Mouse (Mus musculus) 416B (cell line): ENCODE measurements at regions not wholly inside any gene's neighbourhood (a gene's known extent, or its start where the extent isn't known, plus 50 kb on each side); places are given as distances from the start of the nearest gene placed in this dataset.
"Not testable (repeated sequence)": the region's sequence is repeated elsewhere in the genome, so short reads cannot be mapped to it uniquely, and the experiment has no call there.

ENCODE experiments used
- DNase-seq: peaks from one replicate; pipeline ENCODE4 v3.0.0; 2011; ENCODE audit warnings: low read depth

DNA sequence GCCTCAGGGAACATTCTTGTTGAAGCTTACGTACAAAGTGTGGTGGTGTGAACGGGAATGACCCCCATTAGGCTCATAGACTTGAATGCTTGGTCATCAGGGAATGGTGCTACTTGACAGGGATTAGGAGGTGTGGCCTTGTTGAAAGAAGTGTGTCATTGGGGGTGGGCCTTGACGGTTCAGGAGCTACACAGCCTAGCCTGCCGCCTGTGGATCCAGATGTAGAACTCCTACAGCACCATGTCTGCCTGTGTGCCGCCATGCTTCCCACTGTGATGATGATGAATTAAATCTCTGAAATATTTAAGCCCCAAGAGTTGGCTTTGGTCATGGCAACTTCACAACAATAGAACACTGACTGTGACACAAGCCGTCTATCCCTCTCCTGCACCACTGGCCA is 163.6 kb downstream of the Ankrd50 start:
- DNase-seq = no peak

DNA sequence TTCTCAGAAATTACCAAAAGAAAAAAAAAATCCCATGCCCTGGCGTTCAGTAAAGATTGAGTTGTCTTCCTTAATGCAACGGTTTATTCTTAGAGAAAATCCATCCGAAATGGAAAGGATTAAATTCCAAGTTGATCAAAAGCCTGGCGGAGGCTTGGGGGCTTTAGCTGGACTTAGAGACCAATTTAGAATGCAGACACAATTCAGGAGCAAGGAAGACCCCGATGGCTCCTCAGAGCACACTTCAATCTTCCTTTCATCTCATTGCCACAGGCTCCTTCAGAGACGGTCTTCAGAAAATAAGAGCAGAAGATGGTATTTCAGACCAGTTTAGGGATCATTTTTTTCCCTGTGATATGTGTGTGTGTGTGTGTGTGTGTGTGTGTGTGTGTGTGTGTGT is 171.8 kb downstream of the Ankrd50 start:
- DNase-seq = no peak

DNA sequence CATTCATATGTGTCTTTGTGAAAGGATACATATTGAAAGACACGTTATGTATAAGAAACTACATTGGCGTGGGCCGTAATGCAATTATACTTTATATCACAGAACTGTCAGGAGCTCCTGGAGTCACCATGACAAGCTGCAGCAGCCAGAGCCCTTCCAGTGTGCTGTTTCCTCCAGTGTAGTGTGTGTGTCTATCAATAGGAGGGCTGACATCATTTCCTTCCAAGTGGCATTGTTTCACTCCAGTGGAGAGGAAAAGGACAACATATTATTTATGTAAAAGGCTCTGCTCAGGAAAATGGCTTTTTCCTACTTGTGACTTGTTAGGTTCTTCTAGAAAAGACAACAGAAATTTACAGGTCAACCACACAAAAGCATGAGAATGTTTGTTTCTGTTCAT is 172.5 kb downstream of the Ankrd50 start:
- no peak for DNase-seq

DNA sequence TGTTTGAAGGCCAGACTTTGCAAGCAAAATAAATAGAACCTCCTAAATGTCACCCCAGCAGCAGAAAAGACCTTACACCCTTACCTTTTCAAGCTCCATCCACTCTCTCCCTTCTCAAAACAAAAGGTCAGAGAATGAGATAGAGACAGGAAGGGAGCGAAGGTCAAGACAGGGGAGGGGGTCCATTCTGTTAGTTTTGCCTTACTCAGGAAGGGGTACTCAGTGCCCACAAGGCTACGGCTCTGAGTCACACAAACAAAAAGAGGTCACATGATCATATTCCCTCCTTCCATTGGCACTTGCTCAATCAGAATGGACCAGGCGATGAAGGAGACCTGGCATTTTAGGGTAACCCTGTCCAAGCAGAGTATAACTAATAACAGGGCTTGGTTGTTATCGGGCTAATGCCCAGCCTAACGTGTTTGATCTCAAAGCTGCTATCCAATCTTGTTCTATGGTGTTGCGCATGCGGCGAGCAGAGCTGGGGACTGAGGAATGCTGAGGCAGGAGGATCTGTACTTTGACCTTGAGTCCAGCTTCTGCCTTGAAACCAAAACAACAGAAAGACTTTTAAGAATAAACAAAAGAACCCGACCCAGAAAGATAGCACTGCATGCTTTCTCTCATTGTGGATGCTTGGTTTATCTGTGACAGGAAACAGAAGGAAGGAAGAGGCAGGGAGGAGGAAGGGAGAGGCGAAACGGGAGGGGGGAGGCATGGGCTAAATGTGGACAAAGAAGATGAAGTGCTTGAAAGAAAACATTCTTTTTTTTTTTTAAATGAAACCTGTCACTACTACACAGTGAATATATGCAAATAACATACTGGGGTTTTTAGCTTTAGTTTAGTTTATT is 184.5 kb downstream of the Ankrd50 start:
- no peak for DNase-seq

DNA sequence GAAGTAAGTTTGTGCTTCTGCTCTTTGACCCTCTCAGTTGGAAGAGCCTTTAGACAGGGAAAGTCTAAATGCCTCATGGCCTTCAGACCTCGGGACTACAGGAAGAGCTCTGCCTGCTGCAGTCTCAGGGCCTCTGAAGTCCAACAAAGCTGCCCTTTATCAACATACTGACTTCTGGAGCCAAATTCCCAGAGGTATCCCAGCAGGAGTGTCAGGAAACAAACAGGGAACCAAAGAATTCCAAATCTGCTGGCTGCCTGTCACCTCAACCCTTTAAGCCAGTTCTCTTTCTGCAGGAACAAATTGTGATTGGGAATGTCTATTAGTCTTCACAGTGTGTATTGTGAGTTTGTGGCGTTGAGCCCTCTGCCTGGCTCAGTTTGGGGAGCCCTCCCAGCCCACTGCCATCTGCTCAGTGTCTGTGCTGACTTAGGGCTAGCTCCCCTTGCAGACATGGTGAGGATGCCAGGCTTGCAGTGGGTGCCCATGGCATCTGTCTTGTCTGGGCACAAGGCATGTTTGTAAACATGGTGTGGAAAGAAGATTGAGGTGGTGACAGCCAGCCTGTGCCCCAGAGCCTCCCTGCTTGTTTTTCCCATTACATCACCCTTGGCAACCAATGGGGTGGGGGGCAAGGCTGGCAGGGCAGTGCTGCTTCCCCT is 185.3 kb downstream of the Ankrd50 start:
- DNase-seq = no peak

DNA sequence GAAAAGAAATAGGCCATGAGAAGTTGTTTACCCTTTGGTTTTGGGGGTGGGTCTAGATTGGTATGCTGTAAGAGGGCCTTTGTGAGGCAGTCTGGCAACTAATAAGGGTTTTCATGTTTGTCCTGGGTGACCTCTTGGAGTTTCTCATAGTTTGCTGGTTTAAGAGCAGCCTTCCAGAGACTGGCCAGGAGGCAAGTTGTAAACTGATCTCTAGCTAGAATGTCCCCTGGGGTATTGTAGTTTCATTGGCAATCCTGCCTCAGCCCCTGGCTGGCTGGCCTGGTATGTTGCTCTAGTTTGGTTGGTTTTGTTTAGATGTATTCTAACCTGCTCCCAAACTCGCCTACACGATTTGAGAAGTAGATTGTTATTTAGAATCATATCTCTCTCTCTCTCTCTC is 187.1 kb downstream of the Ankrd50 start:
- DNase-seq = no peak

DNA sequence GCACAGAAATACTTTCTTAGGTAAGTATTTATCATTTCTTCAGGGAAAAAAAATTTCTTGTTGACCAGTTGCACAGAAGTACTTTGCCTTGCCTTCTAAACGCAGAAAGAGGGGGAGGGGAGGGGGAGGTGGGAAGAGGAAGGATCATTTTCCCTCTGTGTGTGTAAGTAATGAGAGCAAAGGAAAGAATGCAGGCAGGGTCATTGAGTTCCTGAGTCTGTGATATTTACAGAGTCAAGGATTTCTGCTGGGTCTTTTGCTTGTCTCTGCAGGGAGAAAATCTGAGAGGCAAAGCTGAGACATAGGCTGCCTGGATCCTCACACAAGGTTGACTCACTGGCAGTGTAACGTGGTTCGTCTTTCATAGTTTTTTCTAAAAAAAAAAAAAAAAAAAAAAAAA is 195.6 kb downstream of the Ankrd50 start:
- DNase-seq = no peak

DNA sequence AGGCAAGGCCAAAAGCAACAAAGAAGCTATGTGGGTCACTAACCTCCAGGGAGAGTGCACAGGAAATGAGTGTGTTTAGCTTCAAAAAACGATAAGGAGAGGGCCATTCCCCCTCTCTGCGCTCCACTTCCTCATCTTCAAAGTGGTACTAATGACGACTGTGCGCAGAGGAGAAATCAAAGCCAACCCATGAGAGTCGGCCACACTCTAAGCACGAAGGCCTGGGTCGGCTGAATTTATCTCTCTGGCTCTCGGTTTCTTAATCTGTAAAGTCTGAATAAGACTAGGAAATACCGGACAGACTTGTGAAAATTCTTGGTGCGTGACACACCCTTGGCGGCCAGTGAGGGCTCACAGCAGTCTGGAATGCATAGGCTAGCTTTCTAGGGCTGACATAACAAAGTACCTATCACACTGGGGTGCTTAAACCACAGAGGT is 200.9 kb downstream of the Ankrd50 start:
- DNase-seq = peak; percentile 22

DNA sequence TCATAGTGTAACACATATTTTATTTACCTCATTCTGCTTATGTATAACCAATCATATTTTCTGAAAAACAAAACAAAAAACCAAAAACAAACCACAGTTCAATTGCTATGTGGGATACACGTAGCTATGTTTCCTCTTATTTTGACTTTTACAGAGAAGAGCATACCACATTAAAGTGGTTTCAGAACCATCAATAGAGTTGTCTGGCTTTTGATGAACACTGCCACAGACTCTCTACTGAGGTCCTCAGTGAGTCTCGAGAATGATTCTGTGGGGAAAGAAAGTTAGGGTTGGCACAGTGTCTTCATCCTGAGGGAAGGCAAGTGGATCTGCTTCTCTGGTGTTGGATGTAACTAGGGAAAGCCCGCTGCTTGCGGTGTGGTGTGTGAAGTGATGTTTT is 201.8 kb downstream of the Ankrd50 start:
- DNase-seq = no peak

DNA sequence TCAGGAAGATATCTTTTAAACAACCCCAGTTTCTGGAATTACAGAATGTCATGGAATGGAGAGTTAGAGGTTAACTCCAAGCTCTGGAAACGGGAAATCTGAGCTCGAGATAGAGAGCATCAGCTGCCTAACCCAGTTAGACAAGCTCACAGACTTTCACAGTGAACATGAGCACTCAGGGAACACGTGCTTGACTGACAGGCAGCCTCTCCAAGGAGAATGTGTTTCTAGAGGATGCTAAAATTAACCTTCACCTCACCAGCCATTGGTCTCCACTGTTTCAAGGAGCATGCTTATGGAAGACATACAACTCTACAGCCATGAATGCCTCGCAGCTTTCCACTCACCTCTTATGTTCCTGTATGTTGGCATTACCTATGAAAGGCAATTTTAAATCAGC is 203.0 kb downstream of the Ankrd50 start:
- DNase-seq = no peak

DNA sequence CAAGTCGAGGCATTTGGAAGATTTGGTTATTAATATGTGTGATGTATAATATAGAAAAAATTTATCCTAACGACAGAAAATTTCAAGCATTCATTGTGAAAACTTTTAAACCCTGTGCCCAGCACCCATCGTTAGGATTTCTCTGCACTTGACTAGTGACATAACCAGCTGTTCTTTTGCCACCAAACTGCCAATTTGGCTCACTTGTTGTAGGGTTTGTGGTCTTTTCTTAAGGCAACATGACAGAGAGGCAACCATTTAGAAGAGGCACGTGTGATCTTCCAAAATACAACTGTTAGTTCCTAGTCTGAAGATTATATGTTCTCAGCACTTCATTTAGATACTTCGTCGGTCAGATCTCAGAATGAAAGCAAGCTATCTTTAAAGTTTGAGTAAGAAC is 203.8 kb downstream of the Ankrd50 start:
- no peak for DNase-seq

DNA sequence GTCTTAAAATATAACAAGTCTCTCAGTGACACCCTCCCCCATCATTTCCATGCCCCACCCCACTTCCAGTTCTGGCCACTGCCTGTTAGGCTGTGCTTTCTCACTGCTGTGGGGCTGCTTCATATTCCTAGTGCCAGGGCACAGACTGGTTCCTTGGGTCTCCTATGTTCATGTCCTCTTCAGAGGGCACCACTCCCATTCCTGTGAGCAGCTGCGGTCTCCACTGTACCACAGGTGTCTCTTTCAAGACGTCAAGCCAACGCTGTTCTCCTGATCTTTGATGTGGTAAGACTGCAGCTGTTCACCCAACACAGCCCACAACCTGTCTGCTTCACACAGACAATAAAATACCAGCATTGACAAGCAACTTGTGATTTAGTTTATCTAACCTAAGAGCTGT is 204.5 kb downstream of the Ankrd50 start:
- no peak for DNase-seq

DNA sequence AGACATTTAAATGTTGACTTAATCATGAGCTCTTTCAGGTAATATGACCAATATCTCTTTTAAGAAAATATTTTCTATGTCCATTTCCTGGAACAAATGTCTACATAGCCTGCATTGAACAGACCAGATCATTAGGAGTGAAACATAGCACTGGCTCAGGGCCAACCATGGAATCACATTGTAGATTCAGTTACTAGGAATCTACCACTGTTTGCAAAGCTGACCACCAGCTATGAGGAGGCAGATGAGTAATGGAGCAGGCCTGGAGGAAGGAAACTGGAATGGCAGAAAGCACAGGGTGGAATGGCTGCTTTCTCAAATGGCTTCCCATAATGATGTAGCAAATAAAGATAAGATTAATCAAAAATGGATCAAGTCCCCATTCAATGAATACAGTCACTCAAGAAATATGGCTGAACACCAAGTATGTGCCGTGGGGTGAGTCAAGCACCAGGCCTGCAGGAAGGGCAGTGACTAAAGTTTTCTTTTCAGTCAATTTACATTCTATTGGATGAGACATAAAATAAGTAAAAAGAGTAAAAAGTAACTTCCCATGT is 207.6 kb downstream of the Ankrd50 start:
- DNase-seq = no peak

DNA sequence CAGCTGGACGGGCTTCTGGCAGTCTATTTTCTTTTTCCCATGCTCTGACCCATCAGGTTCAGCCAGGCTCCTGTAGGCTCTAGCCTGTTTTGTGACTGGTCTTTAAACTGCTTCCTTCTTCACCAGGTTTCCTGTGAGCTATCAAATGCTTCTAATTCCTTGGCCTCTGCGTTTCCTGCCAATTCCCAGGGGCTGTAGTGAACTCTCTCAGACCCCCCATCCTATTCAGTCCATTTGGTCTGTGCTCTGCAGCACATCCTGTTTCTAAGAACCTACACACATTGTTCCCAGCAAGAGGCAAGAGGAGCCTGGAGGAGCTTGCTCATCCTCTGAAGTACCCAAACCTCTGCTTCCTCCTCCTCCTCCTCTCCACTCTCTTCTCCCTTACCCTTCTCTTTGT is 209.3 kb downstream of the Ankrd50 start:
- DNase-seq = no peak

DNA sequence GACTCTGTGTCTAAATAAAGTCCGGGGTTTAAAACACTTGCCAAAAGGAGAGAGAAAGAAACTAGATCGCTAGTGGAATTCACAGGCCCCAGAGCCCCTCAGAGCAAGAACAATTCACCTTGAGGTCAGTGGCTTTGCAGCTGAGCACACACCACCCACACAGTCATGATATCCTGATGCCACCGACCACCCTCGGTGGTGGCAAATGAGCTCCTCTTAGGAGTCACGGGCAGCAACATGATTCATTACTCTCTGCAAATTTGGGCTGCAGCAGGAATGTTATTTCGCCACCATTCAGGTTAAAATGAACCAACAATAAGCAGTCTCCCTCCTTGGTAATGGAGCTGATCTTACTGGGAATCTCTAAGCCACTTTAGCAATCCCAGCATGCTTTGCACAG is 213.9 kb downstream of the Ankrd50 start:
- DNase-seq = no peak

DNA sequence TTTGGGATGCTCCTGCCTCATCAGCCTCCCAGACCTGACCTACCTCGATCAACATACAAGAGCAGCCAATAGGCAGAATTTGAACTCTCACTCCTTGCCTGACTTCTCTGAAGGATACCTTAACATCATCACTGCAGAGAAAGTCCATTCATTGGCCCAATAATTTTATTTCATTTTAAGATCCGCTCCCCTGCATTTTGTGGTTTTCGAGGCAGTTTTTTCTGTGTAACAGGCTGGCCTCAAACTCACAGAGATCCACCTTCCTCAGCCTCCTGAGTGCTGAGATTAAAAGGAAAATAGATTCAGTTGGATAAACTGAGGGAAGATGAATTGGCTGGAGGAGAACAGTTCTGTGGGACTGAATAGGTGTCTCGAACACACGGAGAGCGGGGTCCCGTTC is 216.4 kb downstream of the Ankrd50 start:
- DNase-seq = no peak

DNA sequence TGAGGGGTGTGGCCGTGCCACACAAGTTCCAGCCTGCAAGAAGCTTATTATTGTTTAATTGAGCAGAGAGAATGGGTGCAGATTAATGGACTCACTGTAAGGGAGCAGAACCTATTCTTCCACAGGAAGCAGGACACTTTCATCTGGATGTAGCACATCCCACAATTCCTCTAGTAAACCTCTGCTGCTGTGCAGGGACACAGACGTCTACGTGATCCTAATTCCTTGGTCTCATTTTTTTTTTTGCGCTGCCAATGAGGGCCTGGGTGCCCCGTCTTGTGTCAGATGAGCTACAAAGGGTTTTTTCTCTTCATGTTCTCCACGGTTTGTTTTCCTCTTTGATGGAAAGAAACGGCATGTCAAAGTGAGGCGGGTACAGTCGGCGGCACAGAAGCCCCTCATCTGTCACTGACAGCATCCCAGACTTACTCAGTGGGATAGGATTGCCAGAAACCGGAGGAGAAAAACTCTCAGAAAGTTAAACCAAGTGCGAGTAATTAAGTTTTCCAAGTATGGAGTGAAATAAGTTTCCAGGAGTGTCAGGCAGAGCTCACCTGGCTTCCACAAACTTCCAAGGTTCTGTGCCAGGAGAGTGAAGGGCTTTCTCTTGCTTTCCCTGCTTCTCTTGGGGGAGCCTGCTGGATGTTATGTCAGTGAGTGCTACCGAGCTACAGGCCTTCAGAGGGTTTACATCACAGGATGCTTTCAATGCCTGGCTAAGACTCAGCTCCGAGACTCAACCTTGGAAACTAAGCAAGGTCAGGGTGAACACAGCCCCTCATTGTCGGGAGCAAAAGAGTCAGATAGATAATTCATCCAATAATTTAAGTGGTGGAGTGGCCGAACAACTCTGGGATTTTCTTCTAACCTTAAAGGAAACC is 221.1 kb downstream of the Ankrd50 start:
- no peak for DNase-seq

DNA sequence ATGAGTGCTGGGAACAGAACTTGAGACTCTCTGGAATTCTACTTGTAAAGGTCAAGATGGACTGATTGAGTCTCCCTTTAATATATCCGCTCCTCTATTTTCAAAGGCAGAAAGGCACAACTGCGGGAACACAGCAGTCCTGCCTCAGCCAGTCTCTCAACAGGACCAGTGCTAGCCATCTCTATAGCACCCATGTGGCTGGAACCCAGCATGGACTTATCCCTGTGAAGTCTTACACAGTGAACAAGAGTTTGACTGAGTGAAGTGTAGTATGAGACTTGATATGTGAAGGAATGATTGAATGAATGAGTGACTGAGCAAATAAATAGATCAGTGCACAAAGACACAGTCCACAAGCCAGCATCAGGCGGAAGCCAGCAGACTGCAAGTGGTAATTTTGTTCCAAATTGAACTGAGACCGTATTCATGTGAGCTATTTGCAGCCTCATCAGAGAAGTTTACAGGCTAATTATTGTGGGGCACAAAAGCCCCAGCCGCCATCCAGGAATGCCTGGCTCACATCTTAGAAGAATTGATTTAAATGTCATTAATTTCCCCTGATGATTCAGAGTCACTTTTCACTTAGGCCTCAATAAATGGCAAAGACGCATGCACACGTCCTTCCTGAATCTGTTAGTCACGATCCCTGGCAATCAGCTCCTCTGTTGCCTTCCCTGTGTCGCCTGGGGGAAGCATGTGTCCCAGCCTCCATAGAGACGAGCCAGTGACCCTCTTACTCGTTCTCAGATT is 223.1 kb downstream of the Ankrd50 start:
- no peak for DNase-seq

DNA sequence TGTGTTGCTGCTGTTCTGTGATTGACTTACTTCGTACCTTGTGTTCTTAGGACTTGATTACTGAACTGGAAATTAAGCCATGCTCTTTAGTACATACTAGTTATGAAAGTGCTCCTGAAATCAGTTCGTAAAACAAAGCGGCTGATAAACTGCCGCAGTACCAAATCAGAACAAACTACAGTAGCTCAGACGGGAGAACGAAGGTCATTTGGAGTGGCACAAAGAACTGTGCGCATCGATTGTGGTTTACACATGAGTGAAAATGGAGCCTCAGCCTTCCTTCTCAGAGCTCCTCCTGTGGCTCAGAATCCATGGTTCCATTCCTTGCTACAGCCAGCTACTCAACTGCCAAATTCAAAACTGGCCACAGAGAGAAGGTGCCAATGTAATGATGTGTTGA is 225.4 kb downstream of the Ankrd50 start:
- DNase-seq = not testable (repeated sequence)

DNA sequence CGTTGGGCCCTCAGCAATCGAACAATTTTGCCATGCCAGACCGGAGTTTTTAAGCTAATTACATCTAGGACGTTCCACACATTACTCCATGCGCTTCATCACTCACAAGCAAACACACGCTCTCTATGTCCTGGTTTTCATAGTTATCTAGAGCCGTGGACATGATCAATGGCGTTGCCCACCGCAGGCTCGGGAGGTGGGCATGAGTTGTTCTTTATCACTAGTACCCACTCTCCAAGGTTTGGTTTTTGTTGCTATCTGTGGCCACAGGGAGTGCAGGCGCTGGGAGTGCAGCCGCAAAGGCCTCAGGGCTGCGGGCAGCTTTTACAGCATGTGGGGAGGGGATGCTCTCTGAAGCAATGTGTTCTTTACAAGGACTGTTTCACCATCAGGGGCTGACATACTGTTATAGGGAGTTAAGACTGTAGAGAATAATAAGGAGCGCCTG is 226.8 kb downstream of the Ankrd50 start:
- no peak for DNase-seq

DNA sequence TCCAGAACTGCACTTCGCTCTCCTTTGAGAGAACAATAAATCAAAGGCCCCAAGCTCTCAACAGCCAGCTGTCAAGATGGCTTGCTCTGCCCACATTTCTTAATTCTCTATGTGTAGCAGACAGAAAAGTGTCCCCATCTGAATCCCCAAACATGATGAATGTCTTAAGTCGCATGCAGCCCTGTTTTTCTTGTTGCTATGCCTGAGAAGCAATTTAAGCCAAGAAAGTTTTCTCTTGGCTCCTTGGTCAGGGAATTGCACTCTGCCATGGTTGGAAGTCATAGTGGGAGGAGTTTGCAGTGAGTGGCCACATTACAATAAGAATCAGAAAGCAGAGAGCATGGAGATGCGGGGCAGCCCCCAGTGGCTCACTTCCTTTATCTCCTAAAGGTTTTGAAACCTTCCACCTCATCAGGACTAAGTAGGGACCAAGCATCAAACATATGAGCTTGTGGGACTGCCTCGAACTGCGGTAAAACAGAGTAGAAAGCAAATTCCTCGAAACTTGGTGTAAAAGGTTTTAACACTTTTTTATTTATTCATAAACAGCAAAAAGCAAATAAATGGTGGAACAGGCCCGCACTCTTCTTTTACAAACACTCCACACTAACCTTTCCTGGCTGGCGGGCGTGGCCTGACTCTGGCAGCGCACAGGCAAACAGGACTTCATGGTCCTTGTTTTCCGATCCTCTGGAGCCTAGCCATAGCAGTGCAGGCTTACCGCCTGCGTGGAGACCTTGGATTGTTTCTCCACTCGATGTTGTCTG is 227.4 kb downstream of the Ankrd50 start:
- DNase-seq = no peak
